ENCODE assay signal across 23 mouse cellular contexts in the genomic region with DNA sequence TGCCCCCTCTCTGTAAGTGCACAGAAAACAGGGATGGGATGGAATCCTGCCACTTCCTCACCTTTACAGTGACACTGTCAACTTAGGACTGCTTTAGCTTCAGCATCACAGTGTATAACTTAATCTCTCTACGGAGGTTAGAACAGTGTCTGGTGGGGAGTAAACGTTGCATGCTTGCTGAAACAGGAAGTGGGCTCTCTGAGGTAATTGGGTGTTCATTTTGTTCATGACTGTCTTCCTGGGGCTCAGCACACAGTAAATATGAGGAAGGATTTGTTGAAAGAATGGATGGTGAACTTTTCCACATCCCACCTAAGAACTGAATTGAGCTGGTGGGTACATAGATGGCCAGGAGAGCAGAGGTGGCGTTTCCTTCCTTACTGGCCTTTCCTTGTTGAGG. TPM values are rescaled to one million over a fixed set of nuclear protein-coding genes. Genes with fewer than 3 reads are reported as not detected.
DNase-seq lines count a peak whose midpoint lies in the region; ATAC-seq and TF ChIP-seq lines count a peak whose summit lies in the region.
"Had no signal": no experiment of that assay in that cellular context is flagged by ENCODE, and none has a peak within 500 bp of the region (broad histone marks: within the 10 kb centered on the region; RNA-seq: fewer than 3 reads in every experiment).

No protein-coding gene starts in this region.

- H3K27me3 ChIP-seq in midbrain, embryonic 11.5 days (ENCODE audit: control insufficient read depth, insufficient read depth, low read length) = no peaks in the 10 kb centered on the region
- no peaks in the 10 kb centered on the region for H3K27me3 ChIP-seq in midbrain, embryonic 16.5 days (ENCODE audit: control insufficient read depth, insufficient read depth, low read depth, low read length)
- no peaks in the 10 kb centered on the region for H3K27me3 ChIP-seq in MEL (ENCODE audit: control insufficient read depth in 1 of 2, insufficient read depth in 2 of 2, low read length in 2 of 2)
- no peaks in the 10 kb centered on the region for H3K27me3 ChIP-seq in kidney, embryonic 16.5 days (ENCODE audit: insufficient read depth, low read length)
- H3K27me3 ChIP-seq in forebrain, embryonic 14.5 days (replicated peaks; ENCODE audit: control insufficient read depth, insufficient read depth, low read length) = no peaks in the 10 kb centered on the region
- H3K27me3 ChIP-seq: CH12.LX, Patski had no signal

- no peak for TF ChIP-seq RAD21 in MEL (IDR thresholded peaks at IDR 0.05; ENCODE audit: low read depth, low read length)

- no peak overlapping the region for H3K27ac ChIP-seq in midbrain, embryonic 11.5 days (ENCODE audit: low read depth, low read length)
- H3K27ac ChIP-seq in midbrain, embryonic 16.5 days (ENCODE audit: low read length) = no peak overlapping the region
- no peak overlapping the region for H3K27ac ChIP-seq in MEL (ENCODE audit: control insufficient read depth, low read depth, low read length)
- no peak overlapping the region for H3K27ac ChIP-seq in kidney, embryonic 16.5 days (ENCODE audit: low read length)
- H3K27ac ChIP-seq in forebrain, embryonic 14.5 days (ENCODE audit: low read depth, low read length) = no peak overlapping the region

- H3K4me2 ChIP-seq in midbrain, embryonic 11.5 days = no peak overlapping the region
- no peak overlapping the region for H3K4me2 ChIP-seq in midbrain, embryonic 16.5 days (ENCODE audit: low read length)
- no peak overlapping the region for H3K4me2 ChIP-seq in kidney, embryonic 16.5 days (replicated peaks; ENCODE audit: low read depth, low read length)
- H3K4me2 ChIP-seq in forebrain, embryonic 14.5 days (ENCODE audit: low read length) = no peak overlapping the region

- no peaks in the 10 kb centered on the region for H3K4me1 ChIP-seq in midbrain, embryonic 11.5 days (ENCODE audit: control insufficient read depth, insufficient read depth, low read length)
- no peaks in the 10 kb centered on the region for H3K4me1 ChIP-seq in midbrain, embryonic 16.5 days (ENCODE audit: control insufficient read depth, insufficient read depth, low read length)
- no peaks in the 10 kb centered on the region for H3K4me1 ChIP-seq in MEL (ENCODE audit: control insufficient read depth in 1 of 2, insufficient read depth in 2 of 2, low read length in 2 of 2)
- no peaks in the 10 kb centered on the region for H3K4me1 ChIP-seq in kidney, embryonic 16.5 days (ENCODE audit: insufficient read depth, low read length)
- H3K4me1 ChIP-seq in forebrain, embryonic 14.5 days (ENCODE audit: control insufficient read depth, insufficient read depth, low read length) = no peaks in the 10 kb centered on the region

- peaks cover 46% of the 10 kb centered on the region for H3K36me3 ChIP-seq in midbrain, embryonic 11.5 days (ENCODE audit: control insufficient read depth, insufficient read depth, low read length)
- H3K36me3 ChIP-seq in midbrain, embryonic 16.5 days (ENCODE audit: control insufficient read depth, insufficient read depth, low read length) = peaks cover 4% of the 10 kb centered on the region; the same call in 1 of the 2 replicates
- peaks cover 0 to 29% of the 10 kb centered on the region in 2 experiments; a peak in 2 of 4 replicates for H3K36me3 ChIP-seq in MEL (ENCODE audit: control insufficient read depth in 1 of 2, insufficient read depth in 2 of 2, low read length in 2 of 2)
- H3K36me3 ChIP-seq in kidney, embryonic 16.5 days (ENCODE audit: insufficient read depth, low read length) = peaks cover 75% of the 10 kb centered on the region
- peaks cover 82% of the 10 kb centered on the region for H3K36me3 ChIP-seq in forebrain, embryonic 14.5 days (ENCODE audit: control insufficient read depth, insufficient read depth, low read length)

- 96% methylated on average over 3 of the region's 3 CpGs for WGBS in midbrain, embryonic 11.5 days
- WGBS in midbrain, embryonic 16.5 days = 98% methylated on average over 3 of the region's 3 CpGs
- 87% methylated on average over 3 of the region's 3 CpGs for WGBS in kidney, embryonic 16.5 days
- WGBS in forebrain, embryonic 14.5 days = 95% methylated on average over 3 of the region's 3 CpGs

- H3K9ac ChIP-seq in midbrain, embryonic 11.5 days (ENCODE audit: low read length) = no peak overlapping the region
- no peak overlapping the region for H3K9ac ChIP-seq in midbrain, embryonic 16.5 days (ENCODE audit: low read depth, low read length)
- no peak overlapping the region for H3K9ac ChIP-seq in MEL (ENCODE audit: control insufficient read depth, low read depth, low read length, poor library complexity, severe bottlenecking)
- no peak overlapping the region for H3K9ac ChIP-seq in kidney, embryonic 16.5 days (replicated peaks; ENCODE audit: low read length)
- no peak overlapping the region for H3K9ac ChIP-seq in forebrain, embryonic 14.5 days (ENCODE audit: low read length)

- ATAC-seq in midbrain, embryonic 11.5 days (ENCODE audit: low FRiP score) = no peak
- no peak for ATAC-seq in midbrain, embryonic 16.5 days
- peak; percentile 90 for ATAC-seq in granulocyte monocyte progenitor cell, adult 5-6 weeks (replicated peaks; ENCODE audit: poor library complexity, severe bottlenecking)
- ATAC-seq in megakaryocyte progenitor cell, adult 5-6 weeks (replicated peaks; ENCODE audit: poor library complexity) = peak; percentile 70
- ATAC-seq in kidney, embryonic 16.5 days (ENCODE audit: low FRiP score, low TSS enrichment) = no peak
- no peak for ATAC-seq in forebrain, embryonic 14.5 days
- ATAC-seq: activated CD4-positive, CD25-positive, alpha-beta regulatory T cell, adult 4 months; CD4-positive, CD25-positive, alpha-beta regulatory T cell, adult 4 months; Patski had no signal

- DNase-seq in midbrain, embryonic 11.5 days (ENCODE audit: low spot score, missing footprints) = peak; percentile 33
- DNase-seq in MEL (ENCODE audit: low read depth, low spot score) = peak; percentile 12
- no peak for DNase-seq in thymus, postnatal 4 days
- no peak for DNase-seq in forebrain, embryonic 14.5 days (ENCODE audit: low spot score)
- DNase-seq: adrenal gland, adult 2 months; adrenal gland, adult 8-10 months; adrenal gland, postnatal 10 days; adrenal gland, postnatal 14 days; adrenal gland, postnatal 25 days; adrenal gland, postnatal 36 days; B cell, adult 2 months; cerebellum, adult 11 months; cerebellum, adult 11-12 months; cerebellum, adult 18-20 months had no signal

- no peak overlapping the region for H3K4me3 ChIP-seq in midbrain, embryonic 11.5 days (ENCODE audit: low read depth, low read length)
- H3K4me3 ChIP-seq in midbrain, embryonic 16.5 days (ENCODE audit: low read depth, low read length) = no peak overlapping the region
- H3K4me3 ChIP-seq in MEL (ENCODE audit: control insufficient read depth in 1 of 2, insufficient read depth in 1 of 2, low read depth in 2 of 2, low read length in 2 of 2) = no peak overlapping the region
- H3K4me3 ChIP-seq in kidney, embryonic 16.5 days (ENCODE audit: low read length) = no peak overlapping the region
- no peak overlapping the region for H3K4me3 ChIP-seq in forebrain, embryonic 14.5 days (ENCODE audit: low read depth, low read length)

- H3K9me3 ChIP-seq in midbrain, embryonic 11.5 days (ENCODE audit: control insufficient read depth, low read length) = no peaks in the 10 kb centered on the region
- no peaks in the 10 kb centered on the region for H3K9me3 ChIP-seq in midbrain, embryonic 16.5 days (replicated peaks; ENCODE audit: control insufficient read depth, low read length, poor library complexity, severe bottlenecking)
- H3K9me3 ChIP-seq in MEL (replicated peaks; ENCODE audit: insufficient read depth, low read length) = no peaks in the 10 kb centered on the region
- H3K9me3 ChIP-seq in kidney, embryonic 16.5 days (ENCODE audit: low read length) = peaks cover 4% of the 10 kb centered on the region; the same call in 1 of the 2 replicates
- H3K9me3 ChIP-seq in forebrain, embryonic 14.5 days (replicated peaks; ENCODE audit: control insufficient read depth, low read length) = no peaks in the 10 kb centered on the region

- TF ChIP-seq POLR2A in MEL (IDR thresholded peaks at IDR 0.05; ENCODE audit: control insufficient read depth in 1 of 2, insufficient read depth in 1 of 2, low read depth in 1 of 2, low read length in 2 of 2, poor library complexity in 1 of 2) = no peak

- TF ChIP-seq EP300 in MEL (IDR thresholded peaks at IDR 0.05; ENCODE audit: low read depth in 1 of 2, low read length in 2 of 2) = no peak

- no peaks in the 10 kb centered on the region for H3K79me2 ChIP-seq in MEL (ENCODE audit: control insufficient read depth, insufficient read depth, low read length, poor library complexity)

- no peak for TF ChIP-seq CTCF in MEL (IDR thresholded peaks at IDR 0.05 in 2 of 3, conservative IDR thresholded peaks at IDR 0.05 in 1 of 3; ENCODE audit: control insufficient read depth in 1 of 3, insufficient read depth in 1 of 3, low read depth in 2 of 3, low read length in 3 of 3, poor library complexity in 1 of 3, severe bottlenecking in 1 of 3)

RNA-seq across cellular contexts. Expression of a gene that starts 21.2 kb away (rescaled TPM):
- 50.4 and 54.4 TPM in 2 replicates for polyA plus RNA-seq in midbrain, embryonic 11.5 days (2014; fragmentation: Nextera tagmentation; extraction: Ambion mirVana)
- polyA plus RNA-seq in midbrain, embryonic 16.5 days (2015; fragmentation: Nextera tagmentation; extraction: Ambion mirVana) = 3.4 and 3.9 TPM in 2 replicates
- 42.0 and 46.9 TPM in 2 replicates for total RNA-seq in MEL (2012; rRNA removed)
- polyA plus RNA-seq in MEL (2012; ENCODE audit: insufficient read depth in 1 of 2, insufficient read length in 2 of 2, low read depth in 1 of 2, low replicate concordance in 2 of 2, missing spikeins in 1 of 2) = 100 to 1,000 TPM in 1 of 2 experiments, 10 to 100 TPM in 1; 64.0 to 618 TPM
- total RNA-seq in granulocyte monocyte progenitor cell, adult 5-6 weeks (2014; fragmentation: Nextera tagmentation) = 37.8 and 57.9 TPM in 2 replicates
- total RNA-seq in granulocyte monocyte progenitor cell, adult 5-6 weeks (2017) = 53.5 and 91.2 TPM in 2 replicates
- 32.5 and 33.7 TPM in 2 replicates for total RNA-seq in megakaryocyte progenitor cell, adult 5-6 weeks (2015)
- total RNA-seq in megakaryocyte progenitor cell, adult 5-6 weeks (2017) = 66.8 and 106 TPM in 2 replicates
- 33.8 and 37.2 TPM in 2 replicates for polyA plus RNA-seq in kidney, embryonic 16.5 days (2015; fragmentation: Nextera tagmentation; extraction: Ambion mirVana)
- 17.6 and 20.1 TPM in 2 replicates for polyA plus RNA-seq in forebrain, embryonic 14.5 days (2014; fragmentation: Nextera tagmentation; extraction: Ambion mirVana)

RNA-seq across cellular contexts. Expression of a gene that starts 31.7 kb away (rescaled TPM):
- 1.6 and 1.7 TPM in 2 replicates for polyA plus RNA-seq in midbrain, embryonic 11.5 days (2014; fragmentation: Nextera tagmentation; extraction: Ambion mirVana)
- polyA plus RNA-seq in midbrain, embryonic 16.5 days (2015; fragmentation: Nextera tagmentation; extraction: Ambion mirVana) = 14.9 and 16.7 TPM in 2 replicates
- total RNA-seq in MEL (2012; rRNA removed) = not detected in 2 replicates
- polyA plus RNA-seq in MEL (2012; ENCODE audit: insufficient read depth in 1 of 2, insufficient read length in 2 of 2, low read depth in 1 of 2, low replicate concordance in 2 of 2, missing spikeins in 1 of 2) = not detected
- total RNA-seq in granulocyte monocyte progenitor cell, adult 5-6 weeks (2014; fragmentation: Nextera tagmentation) = 0.88 and 1.2 TPM in 2 replicates
- total RNA-seq in granulocyte monocyte progenitor cell, adult 5-6 weeks (2017) = 2.3 and 2.5 TPM in 2 replicates
- 1.3 and 1.7 TPM in 2 replicates for total RNA-seq in megakaryocyte progenitor cell, adult 5-6 weeks (2015)
- total RNA-seq in megakaryocyte progenitor cell, adult 5-6 weeks (2017) = 2.2 and 2.3 TPM in 2 replicates
- polyA plus RNA-seq in kidney, embryonic 16.5 days (2015; fragmentation: Nextera tagmentation; extraction: Ambion mirVana) = 1.5 and 2.2 TPM in 2 replicates
- polyA plus RNA-seq in forebrain, embryonic 14.5 days (2014; fragmentation: Nextera tagmentation; extraction: Ambion mirVana) = 3.4 and 4.1 TPM in 2 replicates
- total RNA-seq: G1E had no signal
- polyA plus RNA-seq: G1E had no signal

RNA-seq across cellular contexts. Expression of a gene that starts 44.6 kb away (rescaled TPM):
- polyA plus RNA-seq in midbrain, embryonic 11.5 days (2014; fragmentation: Nextera tagmentation; extraction: Ambion mirVana) = 3.0 and 3.6 TPM in 2 replicates
- 8.4 and 11.6 TPM in 2 replicates for polyA plus RNA-seq in midbrain, embryonic 16.5 days (2015; fragmentation: Nextera tagmentation; extraction: Ambion mirVana)
- 0.39 and 0.42 TPM in 2 replicates for total RNA-seq in MEL (2012; rRNA removed)
- polyA plus RNA-seq in MEL (2012; ENCODE audit: insufficient read depth in 1 of 2, insufficient read length in 2 of 2, low read depth in 1 of 2, low replicate concordance in 2 of 2, missing spikeins in 1 of 2) = 1 to 10 TPM in 1 of 2 experiments, not detected in 1; 1.8 TPM
- total RNA-seq in granulocyte monocyte progenitor cell, adult 5-6 weeks (2014; fragmentation: Nextera tagmentation) = 2.7 and 4.6 TPM in 2 replicates
- total RNA-seq in granulocyte monocyte progenitor cell, adult 5-6 weeks (2017) = 4.1 and 4.6 TPM in 2 replicates
- total RNA-seq in megakaryocyte progenitor cell, adult 5-6 weeks (2015) = 2.0 and 2.1 TPM in 2 replicates
- total RNA-seq in megakaryocyte progenitor cell, adult 5-6 weeks (2017) = 3.2 and 4.9 TPM in 2 replicates
- 1.5 TPM in 2 replicates for polyA plus RNA-seq in kidney, embryonic 16.5 days (2015; fragmentation: Nextera tagmentation; extraction: Ambion mirVana)
- 5.7 and 6.4 TPM in 2 replicates for polyA plus RNA-seq in forebrain, embryonic 14.5 days (2014; fragmentation: Nextera tagmentation; extraction: Ambion mirVana)
- polyA plus RNA-seq: G1E had no signal

Comparison
In these comparisons a context has a peak if more than half of its experiments do, and no peak if none do; other contexts are left out.
1. ATAC-seq: peak in granulocyte monocyte progenitor cell, adult 5-6 weeks (single experiment) and megakaryocyte progenitor cell, adult 5-6 weeks (single experiment); none in midbrain, embryonic 11.5 days (single experiment), midbrain, embryonic 16.5 days (single experiment), kidney, embryonic 16.5 days (single experiment) and forebrain, embryonic 14.5 days (single experiment).
2. DNase-seq: peak in midbrain, embryonic 11.5 days (single experiment) and MEL (single experiment); none in thymus, postnatal 4 days (single experiment) and forebrain, embryonic 14.5 days (single experiment).